Mouse (Mus musculus): ENCODE measurements at regions not wholly inside any gene's neighbourhood (a gene's known extent, or its start where the extent isn't known, plus 50 kb on each side); places are given as distances from the start of the nearest gene placed in this dataset.
"Not testable (repeated sequence)": the region's sequence is repeated elsewhere in the genome, so short reads cannot be mapped to it uniquely, and the experiment has no call there.

DNA sequence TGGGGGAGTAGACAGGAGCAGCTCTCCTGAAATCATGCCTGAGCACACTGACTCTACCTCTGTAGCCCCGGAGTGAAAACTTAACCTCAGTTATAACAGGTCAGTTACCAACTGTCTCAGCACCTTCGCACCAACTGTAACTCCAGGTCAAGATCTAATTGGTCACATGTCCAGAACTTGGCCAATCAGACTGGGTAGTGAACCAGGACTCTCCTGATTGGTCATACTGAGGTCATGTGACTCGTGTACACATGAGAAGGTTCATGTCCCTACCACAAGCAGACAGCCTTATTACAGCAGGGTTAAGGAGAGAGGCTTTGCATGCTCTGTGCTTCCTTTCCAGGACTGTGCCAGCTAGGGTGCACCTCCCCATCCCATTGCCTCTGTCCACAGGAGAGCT lies 166.7 kb upstream of the Spin1 start:
- not testable (repeated sequence) for TF ChIP-seq POLR2A, CTCF (IDR thresholded peaks at IDR 0.05; ENCODE audit: extremely low read depth, insufficient read depth, low read length)
